In genomic region chr5:76184286-76185080, GRCm38 (mm10) we compare ENCODE assay signal across 8 mouse cellular contexts. TPM values are rescaled to one million over a fixed set of nuclear protein-coding genes. Genes with fewer than 3 reads are reported as not detected.
DNase-seq lines count a peak whose midpoint lies in the region; ATAC-seq and TF ChIP-seq lines count a peak whose summit lies in the region.

No protein-coding gene starts in this region.

- peak; percentile 90 for ATAC-seq in hindbrain, embryonic 13.5 days (ENCODE audit: low FRiP score)

- peak overlapping the region; percentile 77 for H3K4me2 ChIP-seq in hindbrain, embryonic 13.5 days

- intact Hi-C loops in left cerebral cortex, adult 2 months (cut with DNase I) = loop anchor here (5.0 kb wide), 1 partner anchor 118 kb away; the partner anchor contains the start of gene Clock

- peaks cover 52% of the 10 kb centered on the region for H3K79me2 ChIP-seq in macrophage (ENCODE audit: inconsistent target)

- H3K9ac ChIP-seq in hindbrain, embryonic 13.5 days = peak overlapping the region; percentile 95

- peak; percentile 54 for DNase-seq in T-cell, adult 2 months (ENCODE audit: low spot score)
- DNase-seq in cerebellum, postnatal 14 days = peak; percentile 64 to 72
- peak; percentile 14 to 26 for DNase-seq in frontal cortex, postnatal 25 days (ENCODE audit: low spot score in 2 of 2)
- DNase-seq in left cerebral cortex, adult 2 months (ENCODE audit: extremely low spot score in 1 of 2, low spot score in 2 of 2) = peak; percentile 53 to 64
- peak; percentile 63 for DNase-seq in right cerebral cortex, adult 18-20 months
- peak; percentile 42 for DNase-seq in urinary bladder, postnatal 10 days (ENCODE audit: low spot score)

- H3K27ac ChIP-seq in hindbrain, embryonic 13.5 days = peak overlapping the region; percentile 98
- H3K27ac ChIP-seq in left cerebral cortex, adult 2 months = peak overlapping the region; percentile 85
- peak overlapping the region; percentile 31 for H3K27ac ChIP-seq in macrophage

- no peaks in the 10 kb centered on the region for H3K27me3 ChIP-seq in hindbrain, embryonic 13.5 days

- H3K4me1 ChIP-seq in hindbrain, embryonic 13.5 days (replicated peaks) = peaks cover 36% of the 10 kb centered on the region

- H3K4me3 ChIP-seq in hindbrain, embryonic 13.5 days = peak overlapping the region; percentile 93
- H3K4me3 ChIP-seq in left cerebral cortex, adult 2 months = peak overlapping the region; percentile 87
- H3K4me3 ChIP-seq in macrophage (ENCODE audit: inconsistent target) = peak overlapping the region; percentile 62

- 5% methylated on average over 32 of the region's 38 CpGs for WGBS in hindbrain, embryonic 13.5 days
- WGBS in macrophage (ENCODE audit: missing documents) = 5% methylated on average over 32 of the region's 38 CpGs

- peaks cover 5% of the 10 kb centered on the region; the same call in 1 of the 2 replicates for H3K36me3 ChIP-seq in hindbrain, embryonic 13.5 days
- no peaks in the 10 kb centered on the region for H3K36me3 ChIP-seq in macrophage (ENCODE audit: inconsistent target)

- no peak for TF ChIP-seq CTCF in left cerebral cortex, adult 2 months (IDR thresholded peaks at IDR 0.05)

- no peaks in the 10 kb centered on the region for H3K9me3 ChIP-seq in hindbrain, embryonic 13.5 days

RNA-seq across cellular contexts. Expression of gene Tmem165, which starts 0.8 kb away (rescaled TPM):
- 52.3 and 56.3 TPM in 2 replicates for polyA plus RNA-seq in hindbrain, embryonic 13.5 days (2015; fragmentation: Nextera tagmentation; extraction: Ambion mirVana)
- total RNA-seq in left cerebral cortex, adult 2 months (2021) = 10 to 100 TPM; 32.2 to 32.5 TPM
- 100 to 1,000 TPM in 6 of 26 experiments, 10 to 100 TPM in 20; 37.7 to 169 (median 76.7) TPM for total RNA-seq in macrophage (2018; cell fraction: chromatin; rRNA removed)
- total RNA-seq in macrophage (2018; cell fraction: cytosol; rRNA removed) = 10 to 100 TPM; 47.6 to 98.1 (median 67.4) TPM
- 100 to 1,000 TPM in 12 of 26 experiments, 10 to 100 TPM in 14; 56.5 to 146 (median 95.7) TPM for total RNA-seq in macrophage (2018; cell fraction: nucleus; rRNA removed)
- polyA plus RNA-seq in macrophage (2018) = 64.0 to 86.9 TPM (median 84.3 TPM) in 3 replicates

RNA-seq across cellular contexts. Expression of gene Srd5a3, which starts 44.4 kb away (rescaled TPM):
- polyA plus RNA-seq in hindbrain, embryonic 13.5 days (2015; fragmentation: Nextera tagmentation; extraction: Ambion mirVana) = 17.1 and 18.1 TPM in 2 replicates
- 10 to 100 TPM; 19.8 to 21.8 TPM for total RNA-seq in left cerebral cortex, adult 2 months (2021)
- total RNA-seq in macrophage (2018; cell fraction: chromatin; rRNA removed) = 10 to 100 TPM; 10.1 to 42.0 (median 25.0) TPM
- total RNA-seq in macrophage (2018; cell fraction: cytosol; rRNA removed) = 10 to 100 TPM; 38.7 to 63.7 (median 53.6) TPM
- total RNA-seq in macrophage (2018; cell fraction: nucleus; rRNA removed) = 10 to 100 TPM; 20.7 to 55.8 (median 41.2) TPM
- 44.9 to 60.1 TPM (median 51.8 TPM) in 3 replicates for polyA plus RNA-seq in macrophage (2018)

Comparison
In these comparisons a context has a peak if more than half of its experiments do, and no peak if none do; other contexts are left out.
1. Peak in every context shown above with its lines: DNase-seq, ATAC-seq, H3K4me3 ChIP-seq and H3K27ac ChIP-seq.
2. H3K27ac ChIP-seq: peak in every context shown above with its lines; median percentile 98 in hindbrain, embryonic 13.5 days; 85 in left cerebral cortex, adult 2 months; 31 in macrophage.